26 mouse cellular contexts compared by ENCODE assay signal in genomic region chr8:60621561-60621960, GRCm38 (mm10). TPM values are rescaled to one million over a fixed set of nuclear protein-coding genes. Genes with fewer than 3 reads are reported as not detected.
DNase-seq lines count a peak whose midpoint lies in the region; ATAC-seq and TF ChIP-seq lines count a peak whose summit lies in the region.
"Had no signal": no experiment of that assay in that cellular context is flagged by ENCODE, and none has a peak within 500 bp of the region (broad histone marks: within the 10 kb centered on the region; RNA-seq: fewer than 3 reads in every experiment).

No protein-coding gene starts in this region.

- H3K9me3 ChIP-seq in hindbrain, embryonic 11.5 days (ENCODE audit: control insufficient read depth, low read length): no peaks in the 10 kb centered on the region
- no peaks in the 10 kb centered on the region for H3K9me3 ChIP-seq in hindbrain, postnatal 0 days (ENCODE audit: low read length)
- no peaks in the 10 kb centered on the region for H3K9me3 ChIP-seq in ES-E14 (ENCODE audit: control insufficient read depth, insufficient read depth, low read depth, low read length)
- no peaks in the 10 kb centered on the region for H3K9me3 ChIP-seq in limb, embryonic 10.5 days (replicated peaks)
- H3K9me3 ChIP-seq in embryonic facial prominence, embryonic 10.5 days: no peaks in the 10 kb centered on the region
- H3K9me3 ChIP-seq: embryonic facial prominence, embryonic 13.5 days; forebrain, embryonic 13.5 days; heart, embryonic 10.5 days; hindbrain, embryonic 13.5 days; intestine, embryonic 15.5 days had no signal

- no peaks in the 10 kb centered on the region for H3K4me1 ChIP-seq in hindbrain, embryonic 11.5 days (replicated peaks; ENCODE audit: control insufficient read depth, insufficient read depth, low read length)
- no peaks in the 10 kb centered on the region for H3K4me1 ChIP-seq in hindbrain, postnatal 0 days (ENCODE audit: insufficient read depth, low read length)
- H3K4me1 ChIP-seq in ES-E14 (ENCODE audit: control insufficient read depth in 2 of 2, insufficient read depth in 2 of 2, low read length in 2 of 2, poor library complexity in 1 of 2): peaks cover 0 to 6% of the 10 kb centered on the region in 2 experiments; a peak in 2 of 4 replicates
- no peaks in the 10 kb centered on the region for H3K4me1 ChIP-seq in limb, embryonic 10.5 days
- H3K4me1 ChIP-seq in embryonic facial prominence, embryonic 10.5 days: no peaks in the 10 kb centered on the region
- H3K4me1 ChIP-seq: embryonic facial prominence, embryonic 13.5 days; forebrain, embryonic 13.5 days; heart, embryonic 10.5 days; hindbrain, embryonic 13.5 days; intestine, embryonic 15.5 days had no signal

- no peak overlapping the region for H3K9ac ChIP-seq in hindbrain, embryonic 11.5 days (ENCODE audit: low read depth, low read length)
- no peak overlapping the region for H3K9ac ChIP-seq in hindbrain, postnatal 0 days (replicated peaks; ENCODE audit: low read length)
- H3K9ac ChIP-seq in ES-E14 (ENCODE audit: insufficient read depth, low read depth, low read length, poor library complexity, severe bottlenecking): no peak overlapping the region
- H3K9ac ChIP-seq: embryonic facial prominence, embryonic 13.5 days; forebrain, embryonic 13.5 days; hindbrain, embryonic 13.5 days; intestine, embryonic 15.5 days had no signal

- WGBS in hindbrain, embryonic 11.5 days: 74% methylated on average over 4 of the region's 4 CpGs
- WGBS in hindbrain, postnatal 0 days: 62% methylated on average over 4 of the region's 4 CpGs
- 74% methylated on average over 4 of the region's 4 CpGs for WGBS in limb, embryonic 10.5 days
- 75% methylated on average over 4 of the region's 4 CpGs for WGBS in embryonic facial prominence, embryonic 10.5 days

- ATAC-seq in hindbrain, embryonic 11.5 days (ENCODE audit: low FRiP score): peak; percentile 45; the same call in 1 of the 2 replicates
- ATAC-seq in hindbrain, postnatal 0 days: no peak
- ATAC-seq: forebrain, embryonic 13.5 days; forebrain, embryonic 16.5 days; intestine, embryonic 15.5 days had no signal

- no peak overlapping the region for H3K4me2 ChIP-seq in hindbrain, embryonic 11.5 days (replicated peaks; ENCODE audit: low read depth, low read length)
- no peak overlapping the region for H3K4me2 ChIP-seq in hindbrain, postnatal 0 days (ENCODE audit: low read depth, low read length)
- H3K4me2 ChIP-seq: embryonic facial prominence, embryonic 13.5 days; forebrain, embryonic 13.5 days; hindbrain, embryonic 13.5 days; intestine, embryonic 15.5 days had no signal

- no peak for TF ChIP-seq CTCF in hindbrain, postnatal 0 days (IDR thresholded peaks at IDR 0.05; ENCODE audit: low read depth)

- no peak for DNase-seq in hindbrain, embryonic 11.5 days (ENCODE audit: low spot score)
- DNase-seq in hindbrain, postnatal 0 days (ENCODE audit: low spot score): no peak
- peak; percentile 62 for DNase-seq in ES-E14 (ENCODE audit: low read depth, low spot score)
- DNase-seq in limb, embryonic 10.5 days (ENCODE audit: low spot score): peak; percentile 26
- peak; percentile 72 for DNase-seq in testis, postnatal 14 days (ENCODE audit: low spot score)
- DNase-seq in embryonic facial prominence, embryonic 10.5 days (ENCODE audit: low spot score): no peak
- DNase-seq in layer of hippocampus, adult 18-20 months (ENCODE audit: low spot score in 2 of 2): no peak
- DNase-seq: adrenal gland, adult 2 months; adrenal gland, postnatal 14 days; B cell, adult 2 months; cerebellum, adult 11 months; cerebellum, adult 2 months; cerebellum, adult 9-11 months; cerebellum, postnatal 25 days; gastrocnemius, adult 2 months; gastrocnemius, postnatal 14 days; heart, adult 2 months; kidney, adult 11 months had no signal

- in situ Hi-C loops in ES-E14 (cut with MboI; ENCODE audit: low sequenced_read_pairs in 2 of 2, unreplicated experiment in 2 of 2): no loop called here

- no peak overlapping the region for H3K27ac ChIP-seq in hindbrain, embryonic 11.5 days (ENCODE audit: low read depth, low read length)
- no peak overlapping the region for H3K27ac ChIP-seq in hindbrain, postnatal 0 days
- H3K27ac ChIP-seq in ES-E14 (ENCODE audit: insufficient read depth, low read depth, low read length, poor library complexity, severe bottlenecking): no peak overlapping the region
- no peak overlapping the region for H3K27ac ChIP-seq in limb, embryonic 10.5 days
- H3K27ac ChIP-seq in embryonic facial prominence, embryonic 10.5 days (replicated peaks): no peak overlapping the region
- H3K27ac ChIP-seq: embryonic facial prominence, embryonic 13.5 days; forebrain, embryonic 13.5 days; gastrocnemius, adult 2 months; heart, adult 2 months; heart, embryonic 10.5 days; hindbrain, embryonic 13.5 days; intestine, embryonic 15.5 days had no signal

- H3K4me3 ChIP-seq in hindbrain, embryonic 11.5 days (ENCODE audit: low read depth, low read length): no peak overlapping the region
- H3K4me3 ChIP-seq in hindbrain, postnatal 0 days (ENCODE audit: low read length): no peak overlapping the region
- no peak overlapping the region for H3K4me3 ChIP-seq in ES-E14 (ENCODE audit: insufficient read depth in 1 of 2, low read depth in 1 of 2, low read length in 2 of 2, poor library complexity in 1 of 2, severe bottlenecking in 1 of 2)
- no peak overlapping the region for H3K4me3 ChIP-seq in limb, embryonic 10.5 days
- H3K4me3 ChIP-seq in embryonic facial prominence, embryonic 10.5 days: no peak overlapping the region
- H3K4me3 ChIP-seq: embryonic facial prominence, embryonic 13.5 days; erythroblast, embryonic 14.5 days; forebrain, embryonic 13.5 days; gastrocnemius, adult 2 months; heart, adult 2 months; heart, embryonic 10.5 days; hindbrain, embryonic 13.5 days; intestine, embryonic 15.5 days had no signal

- no peaks in the 10 kb centered on the region for H3K27me3 ChIP-seq in hindbrain, embryonic 11.5 days (ENCODE audit: control insufficient read depth, insufficient read depth, low read length)
- no peaks in the 10 kb centered on the region for H3K27me3 ChIP-seq in hindbrain, postnatal 0 days (ENCODE audit: insufficient read depth, low read length)
- no peaks in the 10 kb centered on the region for H3K27me3 ChIP-seq in limb, embryonic 10.5 days (ENCODE audit: low read depth, poor library complexity, severe bottlenecking)
- H3K27me3 ChIP-seq in embryonic facial prominence, embryonic 10.5 days (replicated peaks; ENCODE audit: low read depth, poor library complexity, severe bottlenecking): no peaks in the 10 kb centered on the region
- H3K27me3 ChIP-seq: CH12.LX; embryonic facial prominence, embryonic 13.5 days; forebrain, embryonic 13.5 days; hindbrain, embryonic 13.5 days; intestine, embryonic 15.5 days had no signal

- no peaks in the 10 kb centered on the region for H3K36me3 ChIP-seq in hindbrain, embryonic 11.5 days (ENCODE audit: control insufficient read depth, insufficient read depth, low read length)
- H3K36me3 ChIP-seq in hindbrain, postnatal 0 days (ENCODE audit: insufficient read depth, low read length): no peaks in the 10 kb centered on the region
- H3K36me3 ChIP-seq in ES-E14 (ENCODE audit: control insufficient read depth, insufficient read depth, low read length, poor library complexity, severe bottlenecking): no peaks in the 10 kb centered on the region
- no peaks in the 10 kb centered on the region for H3K36me3 ChIP-seq in limb, embryonic 10.5 days
- H3K36me3 ChIP-seq in embryonic facial prominence, embryonic 10.5 days (replicated peaks): no peaks in the 10 kb centered on the region
- H3K36me3 ChIP-seq: embryonic facial prominence, embryonic 13.5 days; heart, embryonic 10.5 days; hindbrain, embryonic 13.5 days; intestine, embryonic 15.5 days had no signal

TF ChIP-seq in ES-E14, 5 proteins besides CTCF, POLR2A, EP300 and RAD21:
- TF ChIP-seq ZNF384 (IDR thresholded peaks at IDR 0.05; ENCODE audit: low read depth, low read length) (no peak), HCFC1 (IDR thresholded peaks at IDR 0.05; ENCODE audit: borderline replicate concordance, insufficient read depth, low read length) (no peak), MAFK (IDR thresholded peaks at IDR 0.05; ENCODE audit: insufficient read depth, low read depth, low read length) (no peak), CHD2 (IDR thresholded peaks at IDR 0.05; ENCODE audit: low read depth, low read length) (no peak), ZC3H11A (IDR thresholded peaks at IDR 0.05; ENCODE audit: borderline replicate concordance, low read depth, low read length) (no peak)

RNA-seq across cellular contexts. Expression of gene Mfap3l, which starts 11.1 kb away (rescaled TPM):
- polyA plus RNA-seq in hindbrain, embryonic 11.5 days (2014; fragmentation: Nextera tagmentation; extraction: Ambion mirVana): 2.3 and 2.5 TPM in 2 replicates
- 20.0 and 24.5 TPM in 2 replicates for total RNA-seq in hindbrain, postnatal 0 days (2014; rRNA removed)
- polyA plus RNA-seq in hindbrain, postnatal 0 days (2015; fragmentation: Nextera tagmentation; extraction: Ambion mirVana): 4.1 and 4.5 TPM in 2 replicates
- total RNA-seq in ES-E14 (2012; rRNA removed): 7.0 and 9.1 TPM in 2 replicates
- polyA plus RNA-seq in limb, embryonic 10.5 days (2016; fragmentation: Nextera tagmentation; extraction: Ambion mirVana): 0.53 and 0.83 TPM in 2 replicates
- 0.74 and 1.2 TPM in 2 replicates for polyA plus RNA-seq in embryonic facial prominence, embryonic 10.5 days (2016; fragmentation: Nextera tagmentation; extraction: Ambion mirVana)
- total RNA-seq in layer of hippocampus, adult 18-20 months (2021): 10 to 100 TPM; 46.6 to 50.4 TPM
- polyA plus RNA-seq: erythroblast, embryonic 14.5 days had no signal

Comparison
In these comparisons a context has a peak if more than half of its experiments do, and no peak if none do; other contexts are left out.
1. DNase-seq: peak in ES-E14 (single experiment), limb, embryonic 10.5 days (single experiment) and testis, postnatal 14 days (single experiment); none in hindbrain, embryonic 11.5 days (single experiment), hindbrain, postnatal 0 days (single experiment), embryonic facial prominence, embryonic 10.5 days (single experiment) and layer of hippocampus, adult 18-20 months (0 of 2).